30 mouse cellular contexts compared by ENCODE assay signal in genomic region chr9:114557086-114557485, GRCm38 (mm10). TPM values are rescaled to one million over a fixed set of nuclear protein-coding genes. Genes with fewer than 3 reads are reported as not detected.
DNase-seq lines count a peak whose midpoint lies in the region; ATAC-seq and TF ChIP-seq lines count a peak whose summit lies in the region.
"Had no signal": no experiment of that assay in that cellular context is flagged by ENCODE, and none has a peak within 500 bp of the region (broad histone marks: within the 10 kb centered on the region; RNA-seq: fewer than 3 reads in every experiment).

No protein-coding gene starts in this region.

- no peak for TF ChIP-seq POLR2A in thymus, adult 2 months (IDR thresholded peaks at IDR 0.05; ENCODE audit: control insufficient read depth, extremely low read depth, insufficient read depth, low read length, poor library complexity)

- no peak overlapping the region for H3K9ac ChIP-seq in liver, embryonic 16.5 days (ENCODE audit: low read depth, low read length)
- H3K9ac ChIP-seq: embryonic facial prominence, embryonic 12.5 days; forebrain, embryonic 15.5 days; heart, embryonic 13.5 days; hindbrain, embryonic 15.5 days; limb, embryonic 13.5 days; lung, embryonic 14.5 days had no signal

- H3K4me1 ChIP-seq in E14TG2a.4 (replicated peaks; ENCODE audit: low read depth, low read length) = peaks cover 83% of the 10 kb centered on the region
- peaks cover 75% of the 10 kb centered on the region for H3K4me1 ChIP-seq in limb, embryonic 10.5 days
- peaks cover 3% of the 10 kb centered on the region; the same call in 1 of the 2 replicates for H3K4me1 ChIP-seq in liver, embryonic 16.5 days (ENCODE audit: control insufficient read depth, low read depth, low read length)
- H3K4me1 ChIP-seq in thymus, adult 2 months (replicated peaks; ENCODE audit: control insufficient read depth, insufficient read depth, low read length) = peaks cover 4% of the 10 kb centered on the region; the same call in 1 of the 2 replicates

- H3K4me2 ChIP-seq in liver, embryonic 16.5 days (ENCODE audit: low read depth, low read length) = 0 out of 2 replicates have a peak overlapping the region, but pooled peaks have one; percentile 49
- H3K4me2 ChIP-seq: embryonic facial prominence, embryonic 12.5 days; forebrain, embryonic 15.5 days; hindbrain, embryonic 15.5 days; limb, embryonic 13.5 days had no signal

- H3K36me3 ChIP-seq in E14TG2a.4 (ENCODE audit: insufficient read depth, low read length) = peaks cover 87% of the 10 kb centered on the region
- peaks cover 29% of the 10 kb centered on the region for H3K36me3 ChIP-seq in limb, embryonic 10.5 days
- H3K36me3 ChIP-seq in liver, embryonic 16.5 days (ENCODE audit: control insufficient read depth, insufficient read depth) = no peaks in the 10 kb centered on the region
- no peaks in the 10 kb centered on the region for H3K36me3 ChIP-seq in thymus, adult 2 months (ENCODE audit: control insufficient read depth, insufficient read depth, low read length)
- H3K36me3 ChIP-seq: embryonic facial prominence, embryonic 12.5 days; forebrain, embryonic 15.5 days; heart, embryonic 13.5 days; hindbrain, embryonic 15.5 days; limb, embryonic 13.5 days had no signal

- no peaks in the 10 kb centered on the region for H3K27me3 ChIP-seq in E14TG2a.4 (ENCODE audit: insufficient read depth, low read length)
- H3K27me3 ChIP-seq in limb, embryonic 10.5 days (ENCODE audit: low read depth, poor library complexity, severe bottlenecking) = no peaks in the 10 kb centered on the region
- peaks cover 27% of the 10 kb centered on the region for H3K27me3 ChIP-seq in liver, embryonic 16.5 days (ENCODE audit: control insufficient read depth, insufficient read depth, low read depth, low read length)
- H3K27me3 ChIP-seq in thymus, adult 2 months (ENCODE audit: control insufficient read depth, insufficient read depth, low read length) = peaks cover 16% of the 10 kb centered on the region
- H3K27me3 ChIP-seq: CH12.LX had no signal

- peak; percentile 92 for DNase-seq in R1 (ENCODE audit: low read depth, low spot score)
- no peak for DNase-seq in limb, embryonic 10.5 days (ENCODE audit: low spot score)
- no peak for DNase-seq in layer of hippocampus, adult 2 months (ENCODE audit: low spot score in 2 of 2)
- DNase-seq in urinary bladder, postnatal 25 days (ENCODE audit: low spot score) = no peak
- no peak for DNase-seq in thymus, adult 2 months
- DNase-seq in spleen, adult 12 weeks (ENCODE audit: low spot score) = no peak
- DNase-seq: adrenal gland, postnatal 10 days; cerebellum, adult 9-11 months; heart, postnatal 36 days; layer of hippocampus, adult 9-11 months; lung, embryonic 14.5 days; lung, postnatal 4 days had no signal

- 0 out of 2 replicates have a peak, but pooled peaks have one; percentile 19 for ATAC-seq in liver, embryonic 16.5 days (ENCODE audit: low read depth)
- ATAC-seq: activated CD4-positive, CD25-positive, alpha-beta regulatory T cell, adult 4 months; forebrain, embryonic 15.5 days had no signal

- 15% methylated on average over 7 of the region's 7 CpGs for WGBS in limb, embryonic 10.5 days
- WGBS in liver, embryonic 16.5 days (ENCODE audit: insufficient replicate concordance) = 30% methylated on average over 7 of the region's 7 CpGs
- 64% methylated on average over 7 of the region's 7 CpGs for WGBS in thymus, adult 2 months

- no peaks in the 10 kb centered on the region for H3K9me3 ChIP-seq in E14TG2a.4 (ENCODE audit: low read length)
- 0 out of 2 replicates have a peak, but pooled peaks cover 1% of the 10 kb centered on the region for H3K9me3 ChIP-seq in limb, embryonic 10.5 days (replicated peaks)
- no peaks in the 10 kb centered on the region for H3K9me3 ChIP-seq in liver, embryonic 16.5 days (replicated peaks; ENCODE audit: control insufficient read depth, low read length)
- H3K9me3 ChIP-seq: embryonic facial prominence, embryonic 12.5 days; forebrain, embryonic 15.5 days; heart, embryonic 13.5 days; hindbrain, embryonic 15.5 days; limb, embryonic 13.5 days had no signal

- TF ChIP-seq CTCF in E14TG2a.4 (conservative IDR thresholded peaks at IDR 0.05; ENCODE audit: low read length) = no peak
- TF ChIP-seq CTCF in layer of hippocampus, adult 2 months (conservative IDR thresholded peaks at IDR 0.05) = no peak
- TF ChIP-seq CTCF in thymus, adult 2 months (IDR thresholded peaks at IDR 0.05; ENCODE audit: borderline replicate concordance, control insufficient read depth, extremely low read depth, insufficient read depth, low read length, poor library complexity) = no peak

- no peak overlapping the region for H3K27ac ChIP-seq in limb, embryonic 10.5 days
- H3K27ac ChIP-seq in liver, embryonic 16.5 days (ENCODE audit: low read length) = peak overlapping the region; percentile 41
- no peak overlapping the region for H3K27ac ChIP-seq in layer of hippocampus, adult 2 months
- no peak overlapping the region for H3K27ac ChIP-seq in thymus, adult 2 months (ENCODE audit: control insufficient read depth, insufficient read depth, low read length)
- H3K27ac ChIP-seq: embryonic facial prominence, embryonic 12.5 days; forebrain, embryonic 15.5 days; heart, embryonic 13.5 days; hindbrain, embryonic 15.5 days; limb, embryonic 13.5 days had no signal

- peak overlapping the region; percentile 92 for H3K4me3 ChIP-seq in E14TG2a.4 (replicated peaks; ENCODE audit: low read length)
- peak overlapping the region; percentile 27; the same call in 1 of the 2 replicates for H3K4me3 ChIP-seq in limb, embryonic 10.5 days
- no peak overlapping the region for H3K4me3 ChIP-seq in liver, embryonic 16.5 days (ENCODE audit: low read depth, low read length)
- no peak overlapping the region for H3K4me3 ChIP-seq in layer of hippocampus, adult 2 months
- no peak overlapping the region for H3K4me3 ChIP-seq in thymus, adult 2 months (ENCODE audit: control insufficient read depth, insufficient read depth, low read length)
- H3K4me3 ChIP-seq: embryonic facial prominence, embryonic 12.5 days; erythroblast, embryonic 14.5 days; forebrain, embryonic 15.5 days; heart, embryonic 13.5 days; hindbrain, embryonic 15.5 days; limb, embryonic 13.5 days had no signal

RNA-seq across cellular contexts. Expression of gene Trim71, which starts 7.1 kb away (rescaled TPM):
- 6.2 and 11.5 TPM in 2 replicates for polyA plus RNA-seq in limb, embryonic 10.5 days (2016; fragmentation: Nextera tagmentation; extraction: Ambion mirVana)
- 0.69 and 0.71 TPM in 2 replicates for polyA plus RNA-seq in liver, embryonic 16.5 days (2015; fragmentation: Nextera tagmentation; extraction: Ambion mirVana)
- total RNA-seq in layer of hippocampus, adult 2 months (2021) = 1 to 10 TPM; 1.3 to 1.4 TPM
- 0.03 TPM in 1 of 2 replicates, not detected in the other for polyA plus RNA-seq in thymus, adult 2 months (2012; rRNA removed)
- total RNA-seq: gastrocnemius, adult 18-20 months; heart, postnatal 36 days; monocyte, adult 5-6 weeks had no signal
- polyA plus RNA-seq: erythroblast, embryonic 14.5 days; gonadal fat pad, adult 2 months; small intestine, adult 2 months had no signal

RNA-seq across cellular contexts. Expression of gene C130032M10Rik, which starts 41.6 kb away (rescaled TPM):
- 1.5 and 1.6 TPM in 2 replicates for polyA plus RNA-seq in limb, embryonic 10.5 days (2016; fragmentation: Nextera tagmentation; extraction: Ambion mirVana)
- not detected in 2 replicates for polyA plus RNA-seq in liver, embryonic 16.5 days (2015; fragmentation: Nextera tagmentation; extraction: Ambion mirVana)
- total RNA-seq in layer of hippocampus, adult 2 months (2021) = not detected
- not detected in 2 replicates for polyA plus RNA-seq in thymus, adult 2 months (2012; rRNA removed)
- total RNA-seq: adrenal gland, postnatal 10 days; CH12.LX; gastrocnemius, adult 18-20 months; heart, postnatal 36 days; monocyte, adult 5-6 weeks had no signal
- polyA plus RNA-seq: activated CD4-positive, CD25-positive, alpha-beta regulatory T cell, adult 4 months; cortical plate, adult 2 months; erythroblast, embryonic 14.5 days; forebrain, embryonic 15.5 days; gonadal fat pad, adult 2 months; hindbrain, embryonic 15.5 days; lung, embryonic 14.5 days; neural tube, embryonic 11.5 days; small intestine, adult 2 months; thymus, postnatal 0 days; urinary bladder, adult 2 months had no signal

RNA-seq across cellular contexts. Expression of gene Ccr4, which starts 52.4 kb away (rescaled TPM):
- 0.06 TPM in 1 of 2 replicates, not detected in the other for polyA plus RNA-seq in limb, embryonic 10.5 days (2016; fragmentation: Nextera tagmentation; extraction: Ambion mirVana)
- not detected in 2 replicates for polyA plus RNA-seq in liver, embryonic 16.5 days (2015; fragmentation: Nextera tagmentation; extraction: Ambion mirVana)
- not detected for total RNA-seq in layer of hippocampus, adult 2 months (2021)
- 88.6 and 94.5 TPM in 2 replicates for polyA plus RNA-seq in thymus, adult 2 months (2012; rRNA removed)
- total RNA-seq: gastrocnemius, adult 18-20 months; heart, postnatal 36 days had no signal
- polyA plus RNA-seq: cortical plate, adult 2 months; embryonic facial prominence, embryonic 12.5 days; erythroblast, embryonic 14.5 days; forebrain, embryonic 15.5 days; heart, embryonic 13.5 days; hindbrain, embryonic 15.5 days; limb, embryonic 13.5 days; lung, embryonic 14.5 days; neural tube, embryonic 11.5 days had no signal

Comparison
In these comparisons a context has a peak if more than half of its experiments do, and no peak if none do; other contexts are left out.
1. H3K4me3 ChIP-seq: peak in E14TG2a.4 (single experiment) and limb, embryonic 10.5 days (single experiment); none in liver, embryonic 16.5 days (single experiment), layer of hippocampus, adult 2 months (single experiment) and thymus, adult 2 months (single experiment).
2. RNA of gene Ccr4, which starts 52.4 kb away (polyA plus RNA-seq): 88.6 to 94.5 TPM in thymus, adult 2 months; not detected in liver, embryonic 16.5 days and 0.06 TPM in limb, embryonic 10.5 days; every median in the first group is over 10 times any median in the second.